Mouse (Mus musculus): ENCODE results near the gene Tex10.
A peak's percentile ranks its signal among the peaks of the same experiment; 100 is the strongest.

Gene Tex10

GRCm38 (mm10) chr4:48405724-48406491, 67.4 kb downstream of the Tex10 start:
- DNase-seq (ENCODE audit: low spot score), result peak; percentile 10

DNA sequence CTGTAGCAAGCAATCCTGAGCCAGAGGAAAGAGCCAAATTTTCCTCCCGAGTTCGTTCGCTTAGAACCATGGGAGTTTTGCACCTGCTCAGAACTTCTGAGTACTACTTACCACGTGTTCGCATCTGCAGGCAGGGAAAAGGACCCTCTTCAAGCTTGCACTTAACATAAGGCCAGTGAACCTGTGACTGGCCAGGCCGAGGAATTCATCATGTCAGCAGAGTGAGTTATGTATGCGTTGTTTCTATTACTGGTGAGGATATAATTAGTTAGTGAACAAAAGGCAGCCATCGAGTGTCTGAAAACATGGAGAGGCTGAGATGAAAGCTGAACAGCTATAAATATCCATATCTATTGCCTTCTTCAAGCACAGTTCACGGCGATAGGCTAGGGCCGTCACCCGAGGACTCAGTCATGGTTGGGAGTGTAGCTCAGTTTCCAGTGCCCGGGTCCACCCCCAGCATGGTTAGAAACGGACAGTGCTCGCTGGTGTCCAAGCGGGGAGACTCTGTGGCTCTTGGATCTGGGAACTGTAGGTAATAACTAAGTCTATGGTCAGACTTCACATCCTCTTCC, 70.1 kb downstream of the Tex10 start:
- DNase-seq (ENCODE audit: low spot score), result no peak

DNA sequence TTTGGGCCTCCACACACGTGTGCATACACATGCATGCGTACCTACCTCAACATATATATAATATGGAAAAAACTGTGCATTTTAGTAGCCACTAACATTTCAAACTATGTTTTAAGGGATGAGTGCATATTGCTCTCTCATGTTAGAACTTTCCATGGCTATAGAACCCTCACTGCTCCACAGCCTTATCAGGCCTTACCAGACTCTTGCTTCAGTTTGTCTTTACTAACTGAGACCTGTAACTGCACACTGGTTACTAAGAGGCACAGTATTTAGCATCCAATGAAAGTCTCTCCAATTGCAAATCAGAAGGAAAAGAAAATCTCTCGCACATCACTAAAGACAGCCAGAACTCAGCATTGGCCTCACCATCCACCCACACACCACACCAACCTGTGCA, 76.3 kb downstream of the Tex10 start:
- no peak for DNase-seq (ENCODE audit: low spot score)

DNA sequence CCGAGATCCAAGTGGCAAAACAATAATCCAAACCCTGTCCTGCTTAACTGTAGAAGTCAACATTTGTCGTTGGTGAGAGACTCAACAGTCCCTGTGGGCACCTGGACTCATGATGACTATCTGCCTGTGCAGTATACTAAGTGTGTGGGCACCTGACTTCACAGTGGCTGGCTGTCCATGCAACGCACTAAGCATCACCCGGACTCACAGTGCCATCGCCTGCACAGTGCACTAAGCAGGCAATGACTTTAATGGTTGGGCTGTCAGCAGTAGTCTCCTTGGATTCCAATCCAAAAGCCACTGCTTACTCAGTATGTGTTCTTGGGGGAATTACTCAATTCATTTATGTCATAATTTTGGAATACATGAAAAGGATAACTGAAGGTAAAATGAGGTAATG, 90.8 kb downstream of the Tex10 start:
- no peak for DNase-seq (ENCODE audit: low spot score)

GRCm38 (mm10) chr4:48380940-48381339, 92.3 kb downstream of the Tex10 start:
- peak; percentile 80 for DNase-seq (ENCODE audit: low spot score)
